In the genomic region with DNA sequence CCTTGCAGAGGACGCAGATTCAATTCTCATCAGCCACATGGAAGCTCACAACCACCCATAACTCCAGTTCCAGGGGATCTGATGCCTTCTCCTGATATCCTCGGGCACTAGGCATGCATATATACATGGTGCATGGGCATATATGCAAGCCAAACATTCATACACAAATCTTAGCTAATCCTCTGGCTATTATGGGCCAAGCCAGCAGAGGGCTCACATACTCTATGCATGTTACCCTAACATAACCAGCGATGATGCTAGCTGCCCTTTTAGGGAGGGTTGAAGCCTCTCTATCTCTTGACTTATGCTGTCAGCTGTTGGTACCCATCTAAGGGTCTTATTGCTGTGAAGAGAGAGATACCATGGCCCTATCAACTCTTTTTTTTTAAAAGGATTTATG, we compare ENCODE assay signal across 8 mouse cellular contexts. TPM values are rescaled to one million over a fixed set of nuclear protein-coding genes. Genes with fewer than 3 reads are reported as not detected.
DNase-seq lines count a peak whose midpoint lies in the region; ATAC-seq and TF ChIP-seq lines count a peak whose summit lies in the region.

No protein-coding gene starts in this region.

- TF ChIP-seq POLR2A in CH12.LX (IDR thresholded peaks at IDR 0.05; ENCODE audit: low read depth, low read length) = no peak
- TF ChIP-seq POLR2A in bone marrow, adult 2 months (IDR thresholded peaks at IDR 0.05; ENCODE audit: borderline replicate concordance, control insufficient read depth, low read depth, low read length) = no peak

- in situ Hi-C loops in CH12.LX (cut with MboI; ENCODE audit: low pct_ligation_motif_present, low pct_unique_long_range_greater_than_20kb, low sequenced_read_pairs) = no loop called here

- intact Hi-C loops in gastrocnemius, postnatal 14 days (cut with DNase I; ENCODE audit: low total_unique reads) = loop anchor here (10.0 kb wide), 1 partner anchor 86 kb away; a partner anchor contains a TSS

- dilution Hi-C loops in CH12.LX (cut with MboI; ENCODE audit: extremely low pct_ligation_motif_present, extremely low pct_unique_long_range_greater_than_20kb, low sequenced_read_pairs) = no loop called here

- TF ChIP-seq EP300 in CH12.LX (IDR thresholded peaks at IDR 0.05; ENCODE audit: low read length) = no peak

- H3K9ac ChIP-seq in hindbrain, embryonic 14.5 days = no peak overlapping the region
- no peak overlapping the region for H3K9ac ChIP-seq in hindbrain, embryonic 13.5 days
- H3K9ac ChIP-seq in CH12.LX (ENCODE audit: insufficient read depth, low read depth) = no peak overlapping the region

- WGBS in hindbrain, embryonic 14.5 days = 40% methylated on average over 3 of the region's 3 CpGs
- WGBS in hindbrain, embryonic 13.5 days = 53% methylated on average over 3 of the region's 3 CpGs
- WGBS in bone marrow, adult 2 months = 25% methylated on average over 3 of the region's 3 CpGs
- 56% methylated on average over 3 of the region's 3 CpGs for WGBS in limb, embryonic 10.5 days

- H3K4me3 ChIP-seq in hindbrain, embryonic 14.5 days (replicated peaks; ENCODE audit: low read length) = no peak overlapping the region
- H3K4me3 ChIP-seq in hindbrain, embryonic 13.5 days = no peak overlapping the region
- H3K4me3 ChIP-seq in CH12.LX (replicated peaks in 1 of 3; ENCODE audit: low read depth in 2 of 3, low read length in 2 of 3, poor library complexity in 1 of 3) = no peak overlapping the region
- H3K4me3 ChIP-seq in bone marrow, adult 2 months (replicated peaks; ENCODE audit: control insufficient read depth, low read depth, low read length) = no peak overlapping the region
- H3K4me3 ChIP-seq in limb, embryonic 10.5 days = no peak overlapping the region

- no peaks in the 10 kb centered on the region; the same call in 1 of the 2 replicates for H3K79me2 ChIP-seq in CH12.LX (replicated peaks; ENCODE audit: control insufficient read depth, extremely low read depth, insufficient read depth, poor library complexity, severe bottlenecking)

- no peak overlapping the region for H3K27ac ChIP-seq in hindbrain, embryonic 14.5 days
- no peak overlapping the region for H3K27ac ChIP-seq in hindbrain, embryonic 13.5 days
- H3K27ac ChIP-seq in CH12.LX (ENCODE audit: insufficient read depth, low read depth) = no peak overlapping the region
- no peak overlapping the region for H3K27ac ChIP-seq in bone marrow, adult 2 months (ENCODE audit: control insufficient read depth, insufficient read depth, low read depth, low read length, poor library complexity)
- no peak overlapping the region for H3K27ac ChIP-seq in limb, embryonic 10.5 days

- peaks cover 3% of the 10 kb centered on the region for H3K4me1 ChIP-seq in hindbrain, embryonic 14.5 days (replicated peaks; ENCODE audit: control insufficient read depth, insufficient read depth, low read length)
- H3K4me1 ChIP-seq in hindbrain, embryonic 13.5 days (replicated peaks) = peaks cover 8% of the 10 kb centered on the region
- peaks cover 0 to 8% of the 10 kb centered on the region in 2 experiments; a peak in 3 of 4 replicates for H3K4me1 ChIP-seq in CH12.LX (ENCODE audit: control insufficient read depth in 1 of 2, insufficient read depth in 2 of 2)
- no peaks in the 10 kb centered on the region for H3K4me1 ChIP-seq in bone marrow, adult 2 months (ENCODE audit: control insufficient read depth, insufficient read depth, low read length)
- peaks cover 8% of the 10 kb centered on the region for H3K4me1 ChIP-seq in limb, embryonic 10.5 days

- no peaks in the 10 kb centered on the region for H3K9me3 ChIP-seq in hindbrain, embryonic 14.5 days (ENCODE audit: control insufficient read depth, low read length)
- H3K9me3 ChIP-seq in hindbrain, embryonic 13.5 days = no peaks in the 10 kb centered on the region
- H3K9me3 ChIP-seq in CH12.LX (replicated peaks; ENCODE audit: low read length) = no peaks in the 10 kb centered on the region
- H3K9me3 ChIP-seq in limb, embryonic 10.5 days (replicated peaks) = no peaks in the 10 kb centered on the region

- DNase-seq in hindbrain, embryonic 14.5 days (ENCODE audit: low spot score) = peak; percentile 58
- peak; percentile 33 for DNase-seq in CH12.LX (ENCODE audit: extremely low read depth)
- DNase-seq in gastrocnemius, postnatal 14 days = peak; percentile 9
- peak; percentile 31 for DNase-seq in limb, embryonic 10.5 days (ENCODE audit: low spot score)
- peak; percentile 62 to 67 for DNase-seq in right cerebral cortex, adult 2 months (ENCODE audit: low spot score in 2 of 2)
- no peak for DNase-seq in neural tube, embryonic 10.5 days (ENCODE audit: extremely low spot score, low spot score)

- peak; percentile 22 to 67; a peak in 2 of 4 replicates for TF ChIP-seq CTCF in CH12.LX (conservative IDR thresholded peaks at IDR 0.05 in 1 of 2, IDR thresholded peaks at IDR 0.05 in 1 of 2; ENCODE audit: low read depth in 2 of 2, low read length in 2 of 2)
- TF ChIP-seq CTCF in bone marrow, adult 2 months (IDR thresholded peaks at IDR 0.05; ENCODE audit: control insufficient read depth, insufficient read depth, low read length) = peak; percentile 46

- H3K27me3 ChIP-seq in hindbrain, embryonic 14.5 days (ENCODE audit: control insufficient read depth, insufficient read depth, low read length) = no peaks in the 10 kb centered on the region
- H3K27me3 ChIP-seq in hindbrain, embryonic 13.5 days = peaks cover 6% of the 10 kb centered on the region
- H3K27me3 ChIP-seq in CH12.LX (replicated peaks) = no peaks in the 10 kb centered on the region
- no peaks in the 10 kb centered on the region for H3K27me3 ChIP-seq in limb, embryonic 10.5 days (ENCODE audit: low read depth, poor library complexity, severe bottlenecking)

- H3K36me3 ChIP-seq in hindbrain, embryonic 14.5 days (replicated peaks; ENCODE audit: control insufficient read depth, insufficient read depth) = no peaks in the 10 kb centered on the region
- H3K36me3 ChIP-seq in hindbrain, embryonic 13.5 days = no peaks in the 10 kb centered on the region
- H3K36me3 ChIP-seq in CH12.LX (replicated peaks in 1 of 2; ENCODE audit: control insufficient read depth in 1 of 2, insufficient read depth in 1 of 2, low read length in 1 of 2) = peaks cover 0 to 20% of the 10 kb centered on the region in 2 experiments
- H3K36me3 ChIP-seq in limb, embryonic 10.5 days = no peaks in the 10 kb centered on the region

- ATAC-seq in hindbrain, embryonic 14.5 days (ENCODE audit: low FRiP score) = no peak
- no peak for ATAC-seq in hindbrain, embryonic 13.5 days (ENCODE audit: low FRiP score)

- peak; percentile 61 for TF ChIP-seq RAD21 in CH12.LX (IDR thresholded peaks at IDR 0.05; ENCODE audit: low read depth, low read length)

- H3K4me2 ChIP-seq in hindbrain, embryonic 14.5 days (replicated peaks) = no peak overlapping the region
- no peak overlapping the region for H3K4me2 ChIP-seq in hindbrain, embryonic 13.5 days
- H3K4me2 ChIP-seq in CH12.LX (ENCODE audit: insufficient read depth, low read depth, poor library complexity, severe bottlenecking) = no peak overlapping the region

TF ChIP-seq in CH12.LX, 34 proteins besides CTCF, POLR2A, EP300 and RAD21:
- TF ChIP-seq SMC3 (IDR thresholded peaks at IDR 0.05; ENCODE audit: low read depth, low read length) (peak; percentile 32), MEF2A (IDR thresholded peaks at IDR 0.05; ENCODE audit: borderline replicate concordance, low read depth, low read length) (no peak)

RNA-seq across cellular contexts. Expression of a gene that starts 4.3 kb away (rescaled TPM):
- 31.8 and 37.3 TPM in 2 replicates for polyA plus RNA-seq in hindbrain, embryonic 14.5 days (2014; fragmentation: Nextera tagmentation; extraction: Ambion mirVana)
- polyA plus RNA-seq in hindbrain, embryonic 13.5 days (2015; fragmentation: Nextera tagmentation; extraction: Ambion mirVana) = 33.2 and 35.0 TPM in 2 replicates
- 17.6 and 18.2 TPM in 2 replicates for total RNA-seq in CH12.LX (2012; rRNA removed)
- total RNA-seq in CH12.LX (2014; rRNA removed) = 20.6 and 20.8 TPM in 2 replicates
- polyA plus RNA-seq in CH12.LX (2012; ENCODE audit: insufficient read length, low read depth) = 17.5 and 19.1 TPM in 2 replicates
- polyA plus RNA-seq in bone marrow, adult 2 months (2011; ENCODE audit: insufficient read depth, insufficient read length, low replicate concordance, missing spikeins) = 24.1 and 38.0 TPM in 2 replicates
- total RNA-seq in gastrocnemius, postnatal 14 days (2021) = 10 to 100 TPM in 1 of 2 experiments, 1 to 10 TPM in 1; 9.3 to 10.5 TPM
- polyA plus RNA-seq in limb, embryonic 10.5 days (2016; fragmentation: Nextera tagmentation; extraction: Ambion mirVana) = 41.6 and 43.7 TPM in 2 replicates

RNA-seq across cellular contexts. Expression of a gene that starts 35.8 kb away (rescaled TPM):
- 80.3 and 87.5 TPM in 2 replicates for polyA plus RNA-seq in hindbrain, embryonic 14.5 days (2014; fragmentation: Nextera tagmentation; extraction: Ambion mirVana)
- 69.8 and 72.0 TPM in 2 replicates for polyA plus RNA-seq in hindbrain, embryonic 13.5 days (2015; fragmentation: Nextera tagmentation; extraction: Ambion mirVana)
- total RNA-seq in CH12.LX (2012; rRNA removed) = 58.4 and 64.1 TPM in 2 replicates
- 83.7 and 94.0 TPM in 2 replicates for total RNA-seq in CH12.LX (2014; rRNA removed)
- polyA plus RNA-seq in CH12.LX (2012; ENCODE audit: insufficient read length, low read depth) = 65.3 and 70.8 TPM in 2 replicates
- polyA plus RNA-seq in bone marrow, adult 2 months (2011; ENCODE audit: insufficient read depth, insufficient read length, low replicate concordance, missing spikeins) = 98.9 and 107 TPM in 2 replicates
- 100 to 1,000 TPM; 121 to 123 TPM for total RNA-seq in gastrocnemius, postnatal 14 days (2021)
- polyA plus RNA-seq in limb, embryonic 10.5 days (2016; fragmentation: Nextera tagmentation; extraction: Ambion mirVana) = 79.8 and 85.0 TPM in 2 replicates

RNA-seq across cellular contexts. Expression of a gene that starts 43.5 kb away (rescaled TPM):
- polyA plus RNA-seq in hindbrain, embryonic 14.5 days (2014; fragmentation: Nextera tagmentation; extraction: Ambion mirVana) = 73.9 and 82.1 TPM in 2 replicates
- polyA plus RNA-seq in hindbrain, embryonic 13.5 days (2015; fragmentation: Nextera tagmentation; extraction: Ambion mirVana) = 62.9 and 67.3 TPM in 2 replicates
- 12.5 and 14.6 TPM in 2 replicates for total RNA-seq in CH12.LX (2012; rRNA removed)
- total RNA-seq in CH12.LX (2014; rRNA removed) = 22.4 and 23.4 TPM in 2 replicates
- 17.2 and 22.9 TPM in 2 replicates for polyA plus RNA-seq in CH12.LX (2012; ENCODE audit: insufficient read length, low read depth)
- polyA plus RNA-seq in bone marrow, adult 2 months (2011; ENCODE audit: insufficient read depth, insufficient read length, low replicate concordance, missing spikeins) = 10.0 and 10.9 TPM in 2 replicates
- total RNA-seq in gastrocnemius, postnatal 14 days (2021) = 1 to 10 TPM; 5.7 to 6.7 TPM
- polyA plus RNA-seq in limb, embryonic 10.5 days (2016; fragmentation: Nextera tagmentation; extraction: Ambion mirVana) = 36.6 and 38.2 TPM in 2 replicates

RNA-seq across cellular contexts. Expression of a gene that starts 45.6 kb away (rescaled TPM):
- polyA plus RNA-seq in hindbrain, embryonic 14.5 days (2014; fragmentation: Nextera tagmentation; extraction: Ambion mirVana) = 11.1 and 13.3 TPM in 2 replicates
- polyA plus RNA-seq in hindbrain, embryonic 13.5 days (2015; fragmentation: Nextera tagmentation; extraction: Ambion mirVana) = 19.0 and 19.9 TPM in 2 replicates
- total RNA-seq in CH12.LX (2012; rRNA removed) (25.2 and 38.1 TPM in 2 replicates), CH12.LX (2014; rRNA removed) (17.5 and 18.6 TPM in 2 replicates)
- 43.6 and 44.3 TPM in 2 replicates for polyA plus RNA-seq in CH12.LX (2012; ENCODE audit: insufficient read length, low read depth)
- polyA plus RNA-seq in bone marrow, adult 2 months (2011; ENCODE audit: insufficient read depth, insufficient read length, low replicate concordance, missing spikeins) = 17.6 and 40.8 TPM in 2 replicates
- 100 to 1,000 TPM; 109 to 120 TPM for total RNA-seq in gastrocnemius, postnatal 14 days (2021)
- 41.6 and 44.4 TPM in 2 replicates for polyA plus RNA-seq in limb, embryonic 10.5 days (2016; fragmentation: Nextera tagmentation; extraction: Ambion mirVana)
